Mouse (Mus musculus): ENCODE results near the gene Rad23a. TPM values are rescaled to one million over a fixed set of nuclear protein-coding genes. Genes with fewer than 3 reads are reported as not detected.

Gene Rad23a
- total RNA-seq (2012; rRNA removed) (62.6 and 66.7 TPM in 2 replicates), polyA plus RNA-seq (2012; ENCODE audit: insufficient read depth in 1 of 2, insufficient read length in 2 of 2, low read depth in 1 of 2, low replicate concordance in 2 of 2, missing spikeins in 1 of 2) (100 to 1,000 TPM in 1 of 2 experiments, not detected in 1; 155 TPM)

DNA sequence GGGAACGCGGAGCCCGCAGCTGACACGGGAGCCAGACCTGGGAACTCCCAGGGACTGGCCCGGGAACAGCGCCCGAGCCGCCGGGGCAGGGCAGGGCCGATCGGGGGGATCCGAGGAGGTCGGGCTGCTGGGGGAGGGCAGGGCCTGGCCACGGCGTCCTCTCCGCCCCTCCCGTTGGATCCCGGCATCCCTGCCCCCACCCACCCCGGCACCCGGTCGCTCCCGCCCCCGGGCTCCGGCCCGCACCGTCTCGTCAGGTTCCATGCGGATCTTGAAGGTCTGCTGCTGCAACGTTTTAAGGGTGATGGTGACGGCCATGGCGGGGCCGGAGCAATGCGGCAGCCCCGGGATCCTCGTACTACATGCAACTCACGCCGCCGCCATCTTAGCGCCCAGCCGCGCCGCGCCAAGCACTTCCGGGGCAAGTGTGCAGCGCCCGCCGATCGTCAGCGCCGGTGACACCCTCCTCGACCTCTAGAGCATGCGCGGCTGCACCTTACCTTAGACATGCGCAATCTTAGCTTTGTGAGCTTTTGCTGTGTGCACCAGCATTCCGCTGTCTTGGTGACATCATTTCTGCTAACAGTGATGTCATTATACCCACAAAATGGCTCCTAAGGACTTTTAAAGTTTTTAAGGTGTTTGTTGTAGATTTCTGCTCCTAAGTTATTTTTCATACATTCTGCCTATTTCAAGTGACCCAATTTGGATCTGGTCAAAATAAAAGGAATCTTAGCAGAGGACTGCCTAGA lies at the start of gene Rad23a:
Gene Rad23a (minus strand): TSS at position 418 of the 752 bp plus-strand sequence.
- Histone ChIP-seq H3K36me3 (ENCODE audit: control insufficient read depth in 1 of 2, insufficient read depth in 2 of 2, low read length in 2 of 2) (peaks cover 13 to 38% of the 10 kb centered on the region in 2 experiments), H3K9me3 (replicated peaks; ENCODE audit: insufficient read depth, low read length) (no peaks in the 10 kb centered on the region), H3K4me1 (ENCODE audit: control insufficient read depth in 1 of 2, insufficient read depth in 2 of 2, low read length in 2 of 2) (peaks cover 2 to 18% of the 10 kb centered on the region in 2 experiments), H3K9ac (ENCODE audit: control insufficient read depth, low read depth, low read length, poor library complexity, severe bottlenecking) (peak within 1 kb of the TSS; percentile 98), H3K4me3 (ENCODE audit: control insufficient read depth in 1 of 2, insufficient read depth in 1 of 2, low read depth in 2 of 2, low read length in 2 of 2) (peak within 1 kb of the TSS; percentile 91 to 96), H3K27ac (ENCODE audit: control insufficient read depth, low read depth, low read length) (peak within 1 kb of the TSS; percentile 87), H3K27me3 (ENCODE audit: control insufficient read depth in 1 of 2, insufficient read depth in 2 of 2, low read length in 2 of 2) (no peaks in the 10 kb centered on the region), H3K79me2 (ENCODE audit: control insufficient read depth, insufficient read depth, low read length, poor library complexity) (peaks cover 28% of the 10 kb centered on the region)
- peak; percentile 87 for TF ChIP-seq ZMIZ1 (IDR thresholded peaks at IDR 0.05; ENCODE audit: low read depth, low read length)
- peak; percentile 30; the same call in 1 of the 2 replicates for TF ChIP-seq MYB (IDR thresholded peaks at IDR 0.05; ENCODE audit: low read depth, low read length)
- peak; percentile 59; the same call in 1 of the 2 replicates for TF ChIP-seq TCF12 (IDR thresholded peaks at IDR 0.05; ENCODE audit: low read depth, low read length)
- TF ChIP-seq SMC3 (IDR thresholded peaks at IDR 0.05; ENCODE audit: low read depth, low read length) = peak; percentile 27; the same call in 1 of the 2 replicates
- TF ChIP-seq HCFC1 (IDR thresholded peaks at IDR 0.05; ENCODE audit: low read depth, low read length) = peak; percentile 92
- peak; percentile 83 to 93 for TF ChIP-seq POLR2A (IDR thresholded peaks at IDR 0.05; ENCODE audit: control insufficient read depth in 1 of 2, insufficient read depth in 1 of 2, low read depth in 1 of 2, low read length in 2 of 2, poor library complexity in 1 of 2)
- TF ChIP-seq POLR2AphosphoS2 (IDR thresholded peaks at IDR 0.05; ENCODE audit: low read length) = peak; percentile 99
- TF ChIP-seq ETS1 (IDR thresholded peaks at IDR 0.05; ENCODE audit: low read depth, low read length) = peak; percentile 93
- no peak for TF ChIP-seq CHD1 (IDR thresholded peaks at IDR 0.05; ENCODE audit: low read depth, low read length)
- peak; percentile 77; the same call in 1 of the 2 replicates for TF ChIP-seq JUND (IDR thresholded peaks at IDR 0.05; ENCODE audit: low read depth, low read length)
- peak; percentile 66 for TF ChIP-seq SIN3A (IDR thresholded peaks at IDR 0.05; ENCODE audit: low read length)
- TF ChIP-seq MYC (IDR thresholded peaks at IDR 0.05; ENCODE audit: low read depth, low read length) = peak; percentile 52; the same call in 1 of the 2 replicates
- TF ChIP-seq USF1 (IDR thresholded peaks at IDR 0.05; ENCODE audit: low read depth, low read length) = no peak
- TF ChIP-seq E2F4 (IDR thresholded peaks at IDR 0.05; ENCODE audit: borderline replicate concordance, low read depth, low read length) = no peak
- no peak for TF ChIP-seq GATA1 (IDR thresholded peaks at IDR 0.05; ENCODE audit: low read depth, low read length)
- peak; percentile 76 for TF ChIP-seq ELF1 (IDR thresholded peaks at IDR 0.05; ENCODE audit: low read depth, low read length)
- no peak for TF ChIP-seq EP300 (IDR thresholded peaks at IDR 0.05; ENCODE audit: low read depth in 1 of 2, low read length in 2 of 2)
- TF ChIP-seq RCOR1 (IDR thresholded peaks at IDR 0.05; ENCODE audit: low read depth, low read length) = peak; percentile 66; the same call in 1 of the 2 replicates
- peak; percentile 76; the same call in 1 of the 2 replicates for TF ChIP-seq KAT2A (conservative IDR thresholded peaks at IDR 0.05; ENCODE audit: low read depth, low read length)
- no peak for TF ChIP-seq RAD21 (IDR thresholded peaks at IDR 0.05; ENCODE audit: low read depth, low read length)
- peak; percentile 80 for TF ChIP-seq CHD2 (IDR thresholded peaks at IDR 0.05; ENCODE audit: low read length)
- peak; percentile 66 for TF ChIP-seq NELFE (IDR thresholded peaks at IDR 0.05; ENCODE audit: low read depth, low read length)
- no peak for TF ChIP-seq MAFK (IDR thresholded peaks at IDR 0.05; ENCODE audit: borderline replicate concordance, low read depth, low read length)
- peak; percentile 59; the same call in 1 of the 2 replicates for TF ChIP-seq GABPA (IDR thresholded peaks at IDR 0.05; ENCODE audit: low read depth, low read length)
- TF ChIP-seq NRF1 (IDR thresholded peaks at IDR 0.05; ENCODE audit: insufficient read depth, low read depth, low read length, poor library complexity, severe bottlenecking) = peak; percentile 97
- peak; percentile 88 for TF ChIP-seq POLR2AphosphoS5 (IDR thresholded peaks at IDR 0.05; ENCODE audit: borderline replicate concordance, low read depth, low read length)
- peak; percentile 63 for TF ChIP-seq TBP (IDR thresholded peaks at IDR 0.05; ENCODE audit: low read depth, low read length)
- DNase-seq (ENCODE audit: low read depth, low spot score) = peak; percentile 98
